ENCODE assay signal across 8 mouse cellular contexts in the genomic region with DNA sequence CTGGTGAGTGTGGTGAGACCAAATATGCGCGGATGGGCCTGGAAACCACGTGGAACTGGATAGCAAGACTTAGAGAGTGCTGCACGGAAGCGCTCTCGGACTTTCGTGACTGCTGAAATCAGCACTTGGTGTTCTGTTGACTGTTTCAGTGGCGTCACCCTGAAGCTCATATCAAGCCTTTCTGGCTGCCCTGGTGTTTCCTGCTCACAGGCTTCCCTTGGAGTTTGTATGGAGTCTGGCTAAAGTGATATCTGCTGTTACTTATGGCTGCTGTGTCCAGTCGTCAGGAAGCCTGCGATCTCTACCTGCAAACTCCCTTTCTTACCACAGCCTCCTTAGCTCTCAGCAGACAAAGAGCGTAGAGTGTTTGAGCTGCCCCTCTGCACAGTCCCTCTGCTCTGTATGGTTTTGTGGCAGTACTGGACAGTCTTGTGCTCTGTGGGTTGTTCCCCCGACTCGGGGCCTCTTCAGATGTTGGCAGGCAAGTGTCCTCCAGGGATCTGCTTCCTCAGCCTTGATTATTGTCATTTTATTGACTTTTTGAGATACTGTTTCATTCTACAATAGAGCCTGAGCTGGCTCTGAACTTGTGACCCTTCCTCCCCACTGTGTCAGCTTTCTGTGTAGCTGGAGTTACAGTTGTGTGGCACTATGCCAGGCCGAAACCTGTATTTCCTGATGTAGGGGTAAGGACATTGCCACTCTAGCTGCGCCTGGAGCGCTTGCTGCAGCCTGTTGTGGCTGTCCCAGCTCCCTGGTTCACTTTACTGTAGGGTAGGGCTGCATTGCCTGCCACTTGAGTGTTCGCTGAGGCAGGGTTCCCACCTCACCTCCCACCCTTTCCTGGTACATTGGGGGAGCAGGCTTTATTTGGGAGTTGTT. TPM values are rescaled to one million over a fixed set of nuclear protein-coding genes. Genes with fewer than 3 reads are reported as not detected.
DNase-seq lines count a peak whose midpoint lies in the region; ATAC-seq lines count a peak whose summit lies in the region.

No protein-coding gene starts in this region.

- no peaks in the 10 kb centered on the region for H3K9me3 ChIP-seq in lung, embryonic 16.5 days (ENCODE audit: control insufficient read depth, low read length)
- H3K9me3 ChIP-seq in hindbrain, embryonic 14.5 days (ENCODE audit: control insufficient read depth, low read length): no peaks in the 10 kb centered on the region
- no peaks in the 10 kb centered on the region for H3K9me3 ChIP-seq in forebrain, embryonic 15.5 days

- H3K36me3 ChIP-seq in lung, embryonic 16.5 days (ENCODE audit: control insufficient read depth, insufficient read depth, low read length): no peaks in the 10 kb centered on the region
- no peaks in the 10 kb centered on the region for H3K36me3 ChIP-seq in hindbrain, embryonic 14.5 days (replicated peaks; ENCODE audit: control insufficient read depth, insufficient read depth)
- H3K36me3 ChIP-seq in forebrain, embryonic 15.5 days: no peaks in the 10 kb centered on the region

- peak; percentile 72 for DNase-seq in 416B (ENCODE audit: low read depth)
- DNase-seq in cerebellum, postnatal 25 days: peak; percentile 33 to 37
- peak; percentile 33 to 44 for DNase-seq in kidney, adult 8-10 months
- DNase-seq in adrenal gland, adult (ENCODE audit: inconsistent age in 2 of 2, low spot score in 1 of 2): no peak
- no peak for DNase-seq in hindbrain, embryonic 14.5 days (ENCODE audit: low spot score)
- DNase-seq in left cerebral cortex, adult 8-10 months (ENCODE audit: low spot score in 2 of 2): no peak

- no peaks in the 10 kb centered on the region for H3K27me3 ChIP-seq in lung, embryonic 16.5 days (ENCODE audit: control insufficient read depth, insufficient read depth, low read depth, low read length)
- no peaks in the 10 kb centered on the region for H3K27me3 ChIP-seq in hindbrain, embryonic 14.5 days (ENCODE audit: control insufficient read depth, insufficient read depth, low read length)
- H3K27me3 ChIP-seq in forebrain, embryonic 15.5 days: no peaks in the 10 kb centered on the region

- peaks cover 30% of the 10 kb centered on the region for H3K4me1 ChIP-seq in lung, embryonic 16.5 days (replicated peaks; ENCODE audit: control insufficient read depth, insufficient read depth, low read length)
- H3K4me1 ChIP-seq in hindbrain, embryonic 14.5 days (replicated peaks; ENCODE audit: control insufficient read depth, insufficient read depth, low read length): peaks cover 23% of the 10 kb centered on the region; the same call in 1 of the 2 replicates
- peaks cover 57% of the 10 kb centered on the region for H3K4me1 ChIP-seq in forebrain, embryonic 15.5 days

- 0 out of 2 replicates have a peak overlapping the region, but pooled peaks have one; percentile 7 for H3K4me2 ChIP-seq in lung, embryonic 16.5 days (ENCODE audit: low read depth, low read length)
- H3K4me2 ChIP-seq in hindbrain, embryonic 14.5 days (replicated peaks): no peak overlapping the region
- H3K4me2 ChIP-seq in forebrain, embryonic 15.5 days (replicated peaks): no peak overlapping the region

- H3K27ac ChIP-seq in lung, embryonic 16.5 days (ENCODE audit: low read length): peak overlapping the region; percentile 78
- H3K27ac ChIP-seq in hindbrain, embryonic 14.5 days: no peak overlapping the region
- H3K27ac ChIP-seq in forebrain, embryonic 15.5 days (replicated peaks): no peak overlapping the region

- H3K9ac ChIP-seq in lung, embryonic 16.5 days (ENCODE audit: low read length): peak overlapping the region; percentile 10; the same call in 1 of the 2 replicates
- H3K9ac ChIP-seq in hindbrain, embryonic 14.5 days: no peak overlapping the region
- H3K9ac ChIP-seq in forebrain, embryonic 15.5 days (replicated peaks): no peak overlapping the region

- H3K4me3 ChIP-seq in lung, embryonic 16.5 days (ENCODE audit: low read length): no peak overlapping the region
- no peak overlapping the region for H3K4me3 ChIP-seq in hindbrain, embryonic 14.5 days (replicated peaks; ENCODE audit: low read length)
- H3K4me3 ChIP-seq in forebrain, embryonic 15.5 days: no peak overlapping the region

- peak; percentile 86 for ATAC-seq in lung, embryonic 16.5 days (ENCODE audit: low read depth)
- no peak for ATAC-seq in hindbrain, embryonic 14.5 days (ENCODE audit: low FRiP score)
- no peak for ATAC-seq in forebrain, embryonic 15.5 days (replicated peaks)

- 52% methylated on average over 17 of the region's 17 CpGs for WGBS in lung, embryonic 16.5 days
- 82% methylated on average over 17 of the region's 17 CpGs for WGBS in hindbrain, embryonic 14.5 days
- 90% methylated on average over 17 of the region's 17 CpGs for WGBS in forebrain, embryonic 15.5 days

RNA-seq across cellular contexts. Expression of a gene that starts 46.9 kb away (rescaled TPM):
- polyA plus RNA-seq in lung, embryonic 16.5 days (2015; fragmentation: Nextera tagmentation; extraction: Ambion mirVana): 39.6 and 40.1 TPM in 2 replicates
- 78.0 and 83.0 TPM in 2 replicates for polyA plus RNA-seq in hindbrain, embryonic 14.5 days (2014; fragmentation: Nextera tagmentation; extraction: Ambion mirVana)
- 77.1 and 86.4 TPM in 2 replicates for polyA plus RNA-seq in forebrain, embryonic 15.5 days (2015; fragmentation: Nextera tagmentation; extraction: Ambion mirVana)
- total RNA-seq in left cerebral cortex, adult 8-10 months (2022): 100 to 1,000 TPM in 2 of 4 experiments, 10 to 100 TPM in 2; 98.8 to 109 (median 103) TPM

Comparison
In these comparisons a context has a peak if more than half of its experiments do, and no peak if none do; other contexts are left out.
1. DNase-seq: peak in 416B (single experiment), cerebellum, postnatal 25 days (2 of 2) and kidney, adult 8-10 months (2 of 2); none in adrenal gland, adult (0 of 2), hindbrain, embryonic 14.5 days (single experiment) and left cerebral cortex, adult 8-10 months (0 of 2).